ENCODE assay signal across 11 mouse cellular contexts in genomic region chr11:19849347-19849811, GRCm38 (mm10).
A peak's percentile ranks its signal among the peaks of the same experiment; 100 is the strongest.
DNase-seq lines count a peak whose midpoint lies in the region; ATAC-seq and TF ChIP-seq lines count a peak whose summit lies in the region.
"Had no signal": no experiment of that assay in that cellular context is flagged by ENCODE, and none has a peak within 500 bp of the region (broad histone marks: within the 10 kb centered on the region; RNA-seq: fewer than 3 reads in every experiment).

No protein-coding gene starts in this region.

- H3K9me3 ChIP-seq in hindbrain, embryonic 16.5 days (ENCODE audit: control insufficient read depth, low read length) = no peaks in the 10 kb centered on the region
- no peaks in the 10 kb centered on the region for H3K9me3 ChIP-seq in hindbrain, embryonic 13.5 days
- no peaks in the 10 kb centered on the region for H3K9me3 ChIP-seq in ES-E14 (ENCODE audit: control insufficient read depth, insufficient read depth, low read depth, low read length)
- no peaks in the 10 kb centered on the region for H3K9me3 ChIP-seq in embryonic facial prominence, embryonic 14.5 days (ENCODE audit: control insufficient read depth, low read length)
- H3K9me3 ChIP-seq in limb, embryonic 13.5 days = no peaks in the 10 kb centered on the region
- no peaks in the 10 kb centered on the region for H3K9me3 ChIP-seq in hindbrain, embryonic 11.5 days (ENCODE audit: control insufficient read depth, low read length)

- in situ Hi-C loops in ES-E14 (cut with MboI; ENCODE audit: low sequenced_read_pairs in 2 of 2, unreplicated experiment in 2 of 2) = no loop called here

- no peak overlapping the region for H3K9ac ChIP-seq in hindbrain, embryonic 16.5 days (ENCODE audit: low read depth, low read length)
- H3K9ac ChIP-seq in hindbrain, embryonic 13.5 days = no peak overlapping the region
- peak overlapping the region; percentile 75 for H3K9ac ChIP-seq in ES-E14 (ENCODE audit: insufficient read depth, low read depth, low read length, poor library complexity, severe bottlenecking)
- H3K9ac ChIP-seq in embryonic facial prominence, embryonic 14.5 days (ENCODE audit: low read depth, low read length) = no peak overlapping the region
- H3K9ac ChIP-seq in limb, embryonic 13.5 days = no peak overlapping the region
- H3K9ac ChIP-seq in hindbrain, embryonic 11.5 days (ENCODE audit: low read depth, low read length) = no peak overlapping the region

- no peaks in the 10 kb centered on the region for H3K4me1 ChIP-seq in hindbrain, embryonic 16.5 days (ENCODE audit: control insufficient read depth, insufficient read depth, low read depth, low read length)
- no peaks in the 10 kb centered on the region for H3K4me1 ChIP-seq in hindbrain, embryonic 13.5 days (replicated peaks)
- peaks cover 5 to 8% of the 10 kb centered on the region in 2 experiments for H3K4me1 ChIP-seq in ES-E14 (ENCODE audit: control insufficient read depth in 2 of 2, insufficient read depth in 2 of 2, low read length in 2 of 2, poor library complexity in 1 of 2)
- 0 out of 2 replicates have a peak, but pooled peaks cover 5% of the 10 kb centered on the region for H3K4me1 ChIP-seq in embryonic facial prominence, embryonic 14.5 days (ENCODE audit: control insufficient read depth, insufficient read depth, low read length)
- peaks cover 25% of the 10 kb centered on the region for H3K4me1 ChIP-seq in limb, embryonic 13.5 days
- no peaks in the 10 kb centered on the region for H3K4me1 ChIP-seq in hindbrain, embryonic 11.5 days (replicated peaks; ENCODE audit: control insufficient read depth, insufficient read depth, low read length)

- peak overlapping the region; percentile 44; the same call in 1 of the 2 replicates for H3K27ac ChIP-seq in hindbrain, embryonic 16.5 days (ENCODE audit: low read depth, low read length)
- no peak overlapping the region for H3K27ac ChIP-seq in hindbrain, embryonic 13.5 days
- peak overlapping the region; percentile 95 for H3K27ac ChIP-seq in ES-E14 (ENCODE audit: insufficient read depth, low read depth, low read length, poor library complexity, severe bottlenecking)
- peak overlapping the region; percentile 22; the same call in 1 of the 2 replicates for H3K27ac ChIP-seq in embryonic facial prominence, embryonic 14.5 days (replicated peaks; ENCODE audit: low read depth, low read length)
- peak overlapping the region; percentile 44 for H3K27ac ChIP-seq in limb, embryonic 13.5 days
- H3K27ac ChIP-seq in hindbrain, embryonic 11.5 days (ENCODE audit: low read depth, low read length) = no peak overlapping the region
- H3K27ac ChIP-seq: macrophage had no signal

- no peaks in the 10 kb centered on the region for H3K36me3 ChIP-seq in hindbrain, embryonic 16.5 days (ENCODE audit: control insufficient read depth, insufficient read depth, low read length)
- no peaks in the 10 kb centered on the region for H3K36me3 ChIP-seq in hindbrain, embryonic 13.5 days
- no peaks in the 10 kb centered on the region for H3K36me3 ChIP-seq in ES-E14 (ENCODE audit: control insufficient read depth, insufficient read depth, low read length, poor library complexity, severe bottlenecking)
- H3K36me3 ChIP-seq in embryonic facial prominence, embryonic 14.5 days (ENCODE audit: control insufficient read depth, insufficient read depth, low read length) = no peaks in the 10 kb centered on the region
- no peaks in the 10 kb centered on the region for H3K36me3 ChIP-seq in limb, embryonic 13.5 days
- no peaks in the 10 kb centered on the region for H3K36me3 ChIP-seq in hindbrain, embryonic 11.5 days (ENCODE audit: control insufficient read depth, insufficient read depth, low read length)

- H3K4me2 ChIP-seq in hindbrain, embryonic 16.5 days (ENCODE audit: low read length) = no peak overlapping the region
- no peak overlapping the region for H3K4me2 ChIP-seq in hindbrain, embryonic 13.5 days
- no peak overlapping the region for H3K4me2 ChIP-seq in embryonic facial prominence, embryonic 14.5 days (ENCODE audit: low read depth, low read length)
- H3K4me2 ChIP-seq in limb, embryonic 13.5 days (replicated peaks) = no peak overlapping the region
- no peak overlapping the region for H3K4me2 ChIP-seq in hindbrain, embryonic 11.5 days (replicated peaks; ENCODE audit: low read depth, low read length)

- DNase-seq in ES-E14 (ENCODE audit: low read depth, low spot score) = no peak
- DNase-seq in embryonic facial prominence, embryonic 14.5 days (ENCODE audit: low spot score) = peak; percentile 49
- no peak for DNase-seq in right cerebral cortex, adult 2 months (ENCODE audit: low spot score in 2 of 2)
- no peak for DNase-seq in spleen, postnatal 10 days (ENCODE audit: low spot score in 2 of 2)
- no peak for DNase-seq in hindbrain, embryonic 11.5 days (ENCODE audit: low spot score)
- DNase-seq: cerebellum, postnatal 10 days; layer of hippocampus, adult 9-11 months had no signal

- 64% methylated on average over 4 of the region's 4 CpGs for WGBS in hindbrain, embryonic 16.5 days
- 70% methylated on average over 4 of the region's 4 CpGs for WGBS in hindbrain, embryonic 13.5 days
- 54% methylated on average over 4 of the region's 4 CpGs for WGBS in embryonic facial prominence, embryonic 14.5 days
- WGBS in limb, embryonic 13.5 days = 27% methylated on average over 4 of the region's 4 CpGs
- WGBS in hindbrain, embryonic 11.5 days = 49% methylated on average over 4 of the region's 4 CpGs

- ATAC-seq in hindbrain, embryonic 16.5 days = no peak
- ATAC-seq in hindbrain, embryonic 13.5 days (ENCODE audit: low FRiP score) = no peak
- peak; percentile 62; the same call in 1 of the 2 replicates for ATAC-seq in embryonic facial prominence, embryonic 14.5 days (ENCODE audit: low read depth)
- ATAC-seq in limb, embryonic 13.5 days (ENCODE audit: low FRiP score, low read depth) = peak; percentile 57
- no peak for ATAC-seq in hindbrain, embryonic 11.5 days (ENCODE audit: low FRiP score)

- H3K27me3 ChIP-seq in hindbrain, embryonic 16.5 days (replicated peaks; ENCODE audit: control insufficient read depth, insufficient read depth, low read length) = no peaks in the 10 kb centered on the region
- H3K27me3 ChIP-seq in hindbrain, embryonic 13.5 days = no peaks in the 10 kb centered on the region
- H3K27me3 ChIP-seq in embryonic facial prominence, embryonic 14.5 days (replicated peaks; ENCODE audit: control insufficient read depth, insufficient read depth, low read length) = no peaks in the 10 kb centered on the region
- no peaks in the 10 kb centered on the region for H3K27me3 ChIP-seq in limb, embryonic 13.5 days
- no peaks in the 10 kb centered on the region for H3K27me3 ChIP-seq in hindbrain, embryonic 11.5 days (ENCODE audit: control insufficient read depth, insufficient read depth, low read length)

- no peak overlapping the region for H3K4me3 ChIP-seq in hindbrain, embryonic 16.5 days (ENCODE audit: low read length)
- no peak overlapping the region for H3K4me3 ChIP-seq in hindbrain, embryonic 13.5 days
- H3K4me3 ChIP-seq in ES-E14 (ENCODE audit: insufficient read depth in 1 of 2, low read depth in 1 of 2, low read length in 2 of 2, poor library complexity in 1 of 2, severe bottlenecking in 1 of 2) = peak overlapping the region; percentile 68 to 76; a peak in 3 of 4 replicates
- H3K4me3 ChIP-seq in embryonic facial prominence, embryonic 14.5 days (ENCODE audit: low read depth, low read length) = no peak overlapping the region
- H3K4me3 ChIP-seq in limb, embryonic 13.5 days = no peak overlapping the region
- H3K4me3 ChIP-seq in hindbrain, embryonic 11.5 days (ENCODE audit: low read depth, low read length) = no peak overlapping the region

TF ChIP-seq in ES-E14, 5 proteins besides CTCF, POLR2A, EP300 and RAD21:
- TF ChIP-seq CHD2 (IDR thresholded peaks at IDR 0.05; ENCODE audit: low read depth, low read length) (no peak), HCFC1 (IDR thresholded peaks at IDR 0.05; ENCODE audit: borderline replicate concordance, insufficient read depth, low read length) (no peak), ZNF384 (IDR thresholded peaks at IDR 0.05; ENCODE audit: low read depth, low read length) (no peak), MAFK (IDR thresholded peaks at IDR 0.05; ENCODE audit: insufficient read depth, low read depth, low read length) (no peak), ZC3H11A (IDR thresholded peaks at IDR 0.05; ENCODE audit: borderline replicate concordance, low read depth, low read length) (no peak)

Comparison
In these comparisons a context has a peak if more than half of its experiments do, and no peak if none do; other contexts are left out.
1. H3K27ac ChIP-seq: peak in hindbrain, embryonic 16.5 days (single experiment), ES-E14 (single experiment), embryonic facial prominence, embryonic 14.5 days (single experiment) and limb, embryonic 13.5 days (single experiment); none in hindbrain, embryonic 13.5 days (single experiment) and hindbrain, embryonic 11.5 days (single experiment).
2. ATAC-seq: peak in embryonic facial prominence, embryonic 14.5 days (single experiment) and limb, embryonic 13.5 days (single experiment); none in hindbrain, embryonic 16.5 days (single experiment), hindbrain, embryonic 13.5 days (single experiment) and hindbrain, embryonic 11.5 days (single experiment).
3. H3K4me3 ChIP-seq: peak in ES-E14 (2 of 2); none in hindbrain, embryonic 16.5 days (single experiment), hindbrain, embryonic 13.5 days (single experiment), embryonic facial prominence, embryonic 14.5 days (single experiment), limb, embryonic 13.5 days (single experiment) and hindbrain, embryonic 11.5 days (single experiment).